Mouse (Mus musculus): ENCODE data around the gene Prkaca.
"Not testable (repeated sequence)": the region's sequence is repeated elsewhere in the genome, so short reads cannot be mapped to it uniquely, and the experiment has no call there.

Prkaca gene

GRCm38 (mm10) chr8:84001281-84002000 is 28.6 kb downstream of the Prkaca start, which contains the start of gene 1700067K01Rik:
1700067K01Rik (plus strand) TSS chr8:84001502.
- CTCF ChIA-PET: no interaction called here

GRCm38 (mm10) chr8:84002957-84003611 is 30.3 kb downstream of the Prkaca start:
- CTCF ChIA-PET: no interaction called here

- CTCF ChIA-PET: no interaction called here
These were observed 30.9 kb downstream of the Prkaca start for GRCm38 (mm10) chr8:84003612-84004246.

- CTCF ChIA-PET: no interaction called here
These were observed 31.9 kb downstream of the Prkaca start for GRCm38 (mm10) chr8:84004533-84005201.

- CTCF ChIA-PET: not testable (repeated sequence)
These were observed 32.7 kb downstream of the Prkaca start for GRCm38 (mm10) chr8:84005502-84005901.

GRCm38 (mm10) chr8:84008362-84008761 is 35.6 kb downstream of the Prkaca start:
- CTCF ChIA-PET: no interaction called here

- CTCF ChIA-PET: interaction anchor here (0.7 to 1.1 kb wide), 2 partner anchors 9 to 29 kb away, joined by 3 read pairs; no protein-coding TSS in a partner anchor
These were observed 37.1 kb downstream of the Prkaca start for GRCm38 (mm10) chr8:84009876-84010275.

- CTCF ChIA-PET: interaction anchor here (0.6 to 1.1 kb wide), 3 partner anchors 8 to 117 kb away, joined by 3 to 5 read pairs (median 3); no protein-coding TSS in a partner anchor
These were observed 38.1 kb downstream of the Prkaca start for GRCm38 (mm10) chr8:84010625-84011611.

GRCm38 (mm10) chr8:84011705-84012498 is 39.1 kb downstream of the Prkaca start, which contains the start of gene 2210011C24Rik:
2210011C24Rik (minus strand) TSS chr8:84012171.
- CTCF ChIA-PET: interaction anchor here (0.8 kb wide), 1 partner anchor 42 kb away, joined by 3 read pairs; no protein-coding TSS in a partner anchor

GRCm38 (mm10) chr8:84012499-84013165 is 39.8 kb downstream of the Prkaca start:
- CTCF ChIA-PET: interaction anchor here (0.8 kb wide), 1 partner anchor 43 kb away, joined by 3 read pairs; no protein-coding TSS in a partner anchor

GRCm38 (mm10) chr8:84015833-84016232 is 43.0 kb downstream of the Prkaca start:
- CTCF ChIA-PET: no interaction called here

GRCm38 (mm10) chr8:84019738-84020137 is 46.9 kb downstream of the Prkaca start:
- CTCF ChIA-PET: no interaction called here

GRCm38 (mm10) chr8:84021096-84021495 is 48.3 kb downstream of the Prkaca start, which contains the start of gene Palm3:
Palm3 (plus strand) TSS chr8:84021471.
- CTCF ChIA-PET: no interaction called here

- CTCF ChIA-PET: no interaction called here
These were observed 48.8 kb downstream of the Prkaca start for GRCm38 (mm10) chr8:84021569-84021968.

- CTCF ChIA-PET: no interaction called here
These were observed 50.3 kb downstream of the Prkaca start for GRCm38 (mm10) chr8:84023085-84023484.

GRCm38 (mm10) chr8:84023631-84024030 is 50.8 kb downstream of the Prkaca start:
- CTCF ChIA-PET: interaction anchor here (0.6 kb wide), 1 partner anchor 16 kb away, joined by 8 read pairs; no protein-coding TSS in a partner anchor

- CTCF ChIA-PET: interaction anchor here (0.7 kb wide), 1 partner anchor 1011 kb away, joined by 6 read pairs; no protein-coding TSS in a partner anchor
These were observed 51.4 kb downstream of the Prkaca start for GRCm38 (mm10) chr8:84024171-84024570.

GRCm38 (mm10) chr8:84025863-84026262 is 53.1 kb downstream of the Prkaca start:
- CTCF ChIA-PET: interaction anchor here (0.6 kb wide), 1 partner anchor 161 kb away, joined by 5 read pairs; no protein-coding TSS in a partner anchor

- CTCF ChIA-PET: no interaction called here
These were observed 54.7 kb downstream of the Prkaca start for GRCm38 (mm10) chr8:84027449-84027848.
